Mouse (Mus musculus) ES-E14 (cell line): ENCODE measurements at regions not wholly inside any gene's neighbourhood (a gene's known extent, or its start where the extent isn't known, plus 50 kb on each side); places are given as distances from the start of the nearest gene placed in this dataset.

Source experiments
- DNase-seq: peaks from one replicate; pipeline ENCODE4 v3.0.0-alpha.2; 2013; ENCODE audit warnings: low read depth, low spot score
- H3K27ac ChIP-seq: 2 replicates; pipeline ENCODE4 v1.5.1; 2012; ENCODE audit warnings: low read depth, mild to moderate bottlenecking, low read length, moderate library complexity, mixed read lengths; ENCODE audit not compliant: poor library complexity, insufficient read depth, severe bottlenecking
- H3K36me3 ChIP-seq: 2 replicates; pipeline ENCODE4 v1.6.1; 2012; ENCODE audit warnings: mild to moderate bottlenecking, low read length, moderate library complexity, mixed read lengths; ENCODE audit not compliant: control insufficient read depth, poor library complexity, insufficient read depth, severe bottlenecking
- H3K4me1 ChIP-seq, 2 experiments: fragments of 150-350 bp in 1 of 2; sonication (generic) in 1 of 2; 2 replicates each; pipeline ENCODE4 v1.6.1; 2012; ENCODE audit warnings: low read length in 2 of 2, mild to moderate bottlenecking in 1 of 2, mixed read lengths in 1 of 2; ENCODE audit not compliant: control insufficient read depth in 2 of 2, insufficient read depth in 2 of 2, poor library complexity in 1 of 2
- H3K4me3 ChIP-seq, 2 experiments: fragments of 150-350 bp in 1 of 2; sonication (generic) in 1 of 2; 2 replicates each; pipeline ENCODE4 v1.5.1; 2012; ENCODE audit warnings: low read length in 2 of 2, low read depth in 1 of 2, mild to moderate bottlenecking in 1 of 2, mixed read lengths in 1 of 2; ENCODE audit not compliant: insufficient read depth in 1 of 2, poor library complexity in 1 of 2, severe bottlenecking in 1 of 2
- H3K9ac ChIP-seq: 2 replicates; pipeline ENCODE4 v1.6.1; 2012; ENCODE audit warnings: low read depth, mild to moderate bottlenecking, low read length, mixed read lengths; ENCODE audit not compliant: poor library complexity, insufficient read depth, severe bottlenecking
- H3K9me3 ChIP-seq: fragments of 150-350 bp; sonication (generic); 2 replicates; pipeline ENCODE4 v1.6.1; 2012; ENCODE audit warnings: low read depth, mild to moderate bottlenecking, low read length; ENCODE audit not compliant: control insufficient read depth, insufficient read depth
- CHD2 ChIP-seq: IDR thresholded peaks from 2 replicates; pipeline ENCODE4 v1.6.1; 2014; ENCODE audit warnings: mild to moderate bottlenecking, low read depth, low read length, inconsistent platforms
- HCFC1 ChIP-seq: IDR thresholded peaks from 2 replicates; pipeline ENCODE4 v1.6.1; 2012; ENCODE audit warnings: low read length, inconsistent platforms, borderline replicate concordance; ENCODE audit not compliant: insufficient read depth
- MAFK ChIP-seq: IDR thresholded peaks from 2 replicates; pipeline ENCODE4 v1.6.1; 2014; ENCODE audit warnings: mild to moderate bottlenecking, low read depth, low read length, inconsistent platforms; ENCODE audit not compliant: insufficient read depth
- ZC3H11A ChIP-seq: IDR thresholded peaks from 2 replicates; pipeline ENCODE4 v1.6.1; 2012; ENCODE audit warnings: low read depth, mild to moderate bottlenecking, inconsistent platforms, low read length, borderline replicate concordance
- ZNF384 ChIP-seq: IDR thresholded peaks from 2 replicates; pipeline ENCODE4 v1.6.1; 2012; ENCODE audit warnings: low read depth, low read length, inconsistent platforms
- in situ Hi-C, 2 experiments: fragments of 600-800 bp; cut with MboI; formaldehyde crosslinking; loops; one replicate each; pipeline ENCODE4 v1.15.1; 2025; ENCODE audit warnings: low sequenced_read_pairs in 2 of 2, inconsistent platforms in 1 of 2; ENCODE audit not compliant: unreplicated experiment in 2 of 2

GRCm38 (mm10) chr10:44716612-44717011 lies 188.3 kb upstream of the Prdm1 start:
- in situ Hi-C loops, result no loop called here
- H3K4me1 ChIP-seq, result peaks cover 12% of the 10 kb centered on the region in 2 experiments; a peak in 3 of 4 replicates
- H3K4me3 ChIP-seq, result no peak overlapping the region
- H3K9me3 ChIP-seq, result no peaks in the 10 kb centered on the region
- no peak overlapping the region for H3K27ac ChIP-seq
- H3K9ac ChIP-seq, result no peak overlapping the region
- H3K36me3 ChIP-seq, result no peaks in the 10 kb centered on the region
- TF ChIP-seq ZC3H11A, result no peak
- TF ChIP-seq ZNF384, result peak; percentile 97
- DNase-seq, result peak; percentile 29

- H3K9me3 ChIP-seq, result no peaks in the 10 kb centered on the region
- DNase-seq, result no peak
- H3K9ac ChIP-seq, result no peak overlapping the region
- H3K36me3 ChIP-seq, result no peaks in the 10 kb centered on the region
- TF ChIP-seq HCFC1, result no peak
- TF ChIP-seq CHD2, result no peak
- TF ChIP-seq ZNF384, result no peak
- no peak for TF ChIP-seq ZC3H11A
- 0 out of 2 replicates have a peak, but pooled peaks have one; percentile 13 for TF ChIP-seq MAFK
- no peak overlapping the region for H3K27ac ChIP-seq
- in situ Hi-C loops, result no loop called here
- H3K4me3 ChIP-seq, result no peak overlapping the region
- peaks cover 10 to 11% of the 10 kb centered on the region in 2 experiments; a peak in 3 of 4 replicates for H3K4me1 ChIP-seq
These were observed 187.6 kb upstream of the Prdm1 start for GRCm38 (mm10) chr10:44715902-44716301.

- no peak for DNase-seq
- Histone ChIP-seq H3K9me3 (no peaks in the 10 kb centered on the region), H3K4me3 (no peak overlapping the region), H3K4me1 (no peaks in the 10 kb centered on the region), H3K27ac (no peak overlapping the region), H3K9ac (no peak overlapping the region), H3K36me3 (no peaks in the 10 kb centered on the region)
- no peak for TF ChIP-seq HCFC1
- TF ChIP-seq CHD2, result no peak
- no peak for TF ChIP-seq ZC3H11A
- no peak for TF ChIP-seq MAFK
- no peak for TF ChIP-seq ZNF384
- in situ Hi-C loops, result no loop called here
These were observed 180.5 kb upstream of the Prdm1 start for GRCm38 (mm10) chr10:44708830-44709229.

GRCm38 (mm10) chr10:44704143-44704542 lies 175.8 kb upstream of the Prdm1 start:
- no peak for DNase-seq
- no peaks in the 10 kb centered on the region for H3K9me3 ChIP-seq
- H3K36me3 ChIP-seq, result no peaks in the 10 kb centered on the region
- in situ Hi-C loops, result no loop called here
- H3K9ac ChIP-seq, result no peak overlapping the region
- H3K27ac ChIP-seq, result no peak overlapping the region
- TF ChIP-seq CHD2 (no peak), ZC3H11A (no peak), HCFC1 (no peak), ZNF384 (no peak), MAFK (no peak)
- no peak overlapping the region for H3K4me3 ChIP-seq
- peaks cover 0 to 2% of the 10 kb centered on the region in 2 experiments; a peak in 1 of 4 replicates for H3K4me1 ChIP-seq

GRCm38 (mm10) chr10:44702108-44702507 lies 173.8 kb upstream of the Prdm1 start:
- no peak overlapping the region for H3K27ac ChIP-seq
- H3K9me3 ChIP-seq, result no peaks in the 10 kb centered on the region
- no peaks in the 10 kb centered on the region for H3K36me3 ChIP-seq
- no peak for DNase-seq
- in situ Hi-C loops, result no loop called here
- TF ChIP-seq MAFK, result no peak
- no peak for TF ChIP-seq ZNF384
- TF ChIP-seq ZC3H11A, result no peak
- TF ChIP-seq CHD2, result no peak
- no peak for TF ChIP-seq HCFC1
- no peak overlapping the region for H3K9ac ChIP-seq
- peaks cover 0 to 4% of the 10 kb centered on the region in 2 experiments; a peak in 1 of 4 replicates for H3K4me1 ChIP-seq
- no peak overlapping the region for H3K4me3 ChIP-seq
